Mouse (Mus musculus) heart, adult 2 months (tissue): ENCODE data around the gene Pde6h.
"Not testable (repeated sequence)": the region's sequence is repeated elsewhere in the genome, so short reads cannot be mapped to it uniquely, and the experiment has no call there.

Source experiments
- CTCF ChIP-seq: fragments of 200-600 bp; IDR thresholded peaks from 2 replicates; pipeline ENCODE4 v1.8.1; 2022; ENCODE audit warnings: antibody characterized with exemption, mild to moderate bottlenecking, moderate library complexity
- POLR2A ChIP-seq: fragments of 200-500 bp; IDR thresholded peaks from 2 replicates; pipeline ENCODE4 v1.6.1; 2011; ENCODE audit warnings: mild to moderate bottlenecking, low read depth, low read length, control low read depth; ENCODE audit not compliant: insufficient read depth

DNA sequence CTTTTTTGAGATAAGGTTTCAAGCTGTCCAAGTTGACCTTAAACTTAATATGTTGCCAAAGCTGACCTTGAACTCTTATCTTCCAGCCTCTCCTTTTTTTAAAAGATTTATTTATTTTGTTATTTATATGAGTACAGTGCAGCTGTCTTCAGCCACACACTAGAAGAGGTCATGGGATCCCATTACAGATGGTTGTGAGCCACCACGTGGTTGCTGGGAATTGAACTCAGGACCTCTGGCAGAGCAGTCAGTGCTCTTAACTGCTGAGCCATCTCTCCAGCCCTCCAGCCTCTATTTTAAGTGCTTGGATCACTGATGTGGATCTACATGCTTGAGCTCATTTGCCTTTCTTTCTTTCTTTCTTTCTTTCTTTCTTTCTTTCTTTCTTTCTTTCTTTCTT is 38.9 kb upstream of the Pde6h start:
- TF ChIP-seq POLR2A, CTCF: not testable (repeated sequence)
